Mouse (Mus musculus): ENCODE results near the gene Hist1h3f. TPM values are rescaled to one million over a fixed set of nuclear protein-coding genes. Genes with fewer than 3 reads are reported as not detected.

Gene Hist1h3f
- total RNA-seq (2014; rRNA removed) (466 and 603 TPM in 2 replicates), polyA plus RNA-seq (2015; fragmentation: Nextera tagmentation; extraction: Ambion mirVana) (0.16 and 0.54 TPM in 2 replicates)

- no peaks in the 10 kb centered on the region for H3K9me3 ChIP-seq (ENCODE audit: low read length)
- H3K4me2 ChIP-seq (ENCODE audit: low read depth, low read length) = peak within 1 kb of the TSS; percentile 79
- H3K4me3 ChIP-seq (ENCODE audit: low read length) = peak within 1 kb of the TSS; percentile 47
- DNase-seq (ENCODE audit: low spot score) = peak; percentile 96
- no peaks in the 10 kb centered on the region for H3K4me1 ChIP-seq (ENCODE audit: insufficient read depth, low read length)
- peak within 1 kb of the TSS; percentile 88 for H3K27ac ChIP-seq
- no peak for TF ChIP-seq CTCF (IDR thresholded peaks at IDR 0.05; ENCODE audit: low read depth)
- H3K9ac ChIP-seq (replicated peaks; ENCODE audit: low read length) = no peak within 1 kb of the TSS; the same call in 1 of the 2 replicates
- WGBS = 1% methylated on average over 22 of the region's 45 CpGs
- H3K27me3 ChIP-seq (ENCODE audit: insufficient read depth, low read length) = no peaks in the 10 kb centered on the region
- no peaks in the 10 kb centered on the region for H3K36me3 ChIP-seq (ENCODE audit: insufficient read depth, low read length)
- peak; percentile 97 for ATAC-seq
These were observed at the start of gene Hist1h3f for GRCm38 (mm10) chr13:23543965-23544786. Hist1h3f (plus strand) TSS chr13:23544052.

GRCm38 (mm10) chr13:23495526-23495925, 48.3 kb upstream of the Hist1h3f start:
- no peak for TF ChIP-seq CTCF (IDR thresholded peaks at IDR 0.05; ENCODE audit: low read depth)
- 78% methylated on average over 6 of the region's 6 CpGs for whole genome bisulfite sequencing
- H3K27me3 ChIP-seq (ENCODE audit: insufficient read depth, low read length) = no peaks in the 10 kb centered on the region
- H3K4me2 ChIP-seq (ENCODE audit: low read depth, low read length) = no peak overlapping the region
- no peak overlapping the region for H3K4me3 ChIP-seq (ENCODE audit: low read length)
- no peak for ATAC-seq
- no peak overlapping the region for H3K9ac ChIP-seq (replicated peaks; ENCODE audit: low read length)
- H3K9me3 ChIP-seq (ENCODE audit: low read length) = no peaks in the 10 kb centered on the region
- H3K27ac ChIP-seq = no peak overlapping the region
- no peak for DNase-seq (ENCODE audit: low spot score)
- H3K4me1 ChIP-seq (ENCODE audit: insufficient read depth, low read length) = no peaks in the 10 kb centered on the region
- no peaks in the 10 kb centered on the region for H3K36me3 ChIP-seq (ENCODE audit: insufficient read depth, low read length)

- 10% methylated on average over 19 of the region's 19 CpGs for WGBS
- ATAC-seq = peak; percentile 73; the same call in 1 of the 2 replicates
- DNase-seq (ENCODE audit: low spot score) = peak; percentile 57
These were observed 46.1 kb upstream of the Hist1h3f start for GRCm38 (mm10) chr13:23497656-23498321.

GRCm38 (mm10) chr13:23498653-23499052, 45.2 kb upstream of the Hist1h3f start:
- H3K27ac ChIP-seq = no peak overlapping the region
- peak overlapping the region; percentile 41 for H3K4me2 ChIP-seq (ENCODE audit: low read depth, low read length)
- no peak for TF ChIP-seq CTCF (IDR thresholded peaks at IDR 0.05; ENCODE audit: low read depth)
- 0 out of 2 replicates have a peak, but pooled peaks have one; percentile 21 for ATAC-seq
- H3K4me1 ChIP-seq (ENCODE audit: insufficient read depth, low read length) = no peaks in the 10 kb centered on the region
- DNase-seq (ENCODE audit: low spot score) = no peak
- no peak overlapping the region for H3K9ac ChIP-seq (replicated peaks; ENCODE audit: low read length)
- peak overlapping the region; percentile 28 for H3K4me3 ChIP-seq (ENCODE audit: low read length)
- H3K9me3 ChIP-seq (ENCODE audit: low read length) = no peaks in the 10 kb centered on the region
- WGBS = 7% methylated on average over 10 of the region's 10 CpGs
- H3K36me3 ChIP-seq (ENCODE audit: insufficient read depth, low read length) = no peaks in the 10 kb centered on the region
- no peaks in the 10 kb centered on the region for H3K27me3 ChIP-seq (ENCODE audit: insufficient read depth, low read length)

More at GRCm38 (mm10) chr13:23497656-23498321, 46.1 kb upstream of the Hist1h3f start:
- no peak overlapping the region for H3K27ac ChIP-seq
- H3K27me3 ChIP-seq (ENCODE audit: insufficient read depth, low read length) = no peaks in the 10 kb centered on the region
- H3K9ac ChIP-seq (replicated peaks; ENCODE audit: low read length) = no peak overlapping the region
- peak overlapping the region; percentile 41 for H3K4me2 ChIP-seq (ENCODE audit: low read depth, low read length)
- TF ChIP-seq CTCF (IDR thresholded peaks at IDR 0.05; ENCODE audit: low read depth) = no peak
- H3K4me3 ChIP-seq (ENCODE audit: low read length) = peak overlapping the region; percentile 28
- H3K9me3 ChIP-seq (ENCODE audit: low read length) = no peaks in the 10 kb centered on the region
- no peaks in the 10 kb centered on the region for H3K36me3 ChIP-seq (ENCODE audit: insufficient read depth, low read length)
- no peaks in the 10 kb centered on the region for H3K4me1 ChIP-seq (ENCODE audit: insufficient read depth, low read length)

- H3K4me1 ChIP-seq (ENCODE audit: insufficient read depth, low read length) = no peaks in the 10 kb centered on the region
- no peaks in the 10 kb centered on the region for H3K27me3 ChIP-seq (ENCODE audit: insufficient read depth, low read length)
- ATAC-seq = no peak
- no peaks in the 10 kb centered on the region for H3K36me3 ChIP-seq (ENCODE audit: insufficient read depth, low read length)
- no peak for TF ChIP-seq CTCF (IDR thresholded peaks at IDR 0.05; ENCODE audit: low read depth)
- H3K9me3 ChIP-seq (ENCODE audit: low read length) = no peaks in the 10 kb centered on the region
- H3K27ac ChIP-seq = no peak overlapping the region
- 19% methylated on average over 7 of the region's 7 CpGs for WGBS
- no peak overlapping the region for H3K9ac ChIP-seq (replicated peaks; ENCODE audit: low read length)
- H3K4me3 ChIP-seq (ENCODE audit: low read length) = no peak overlapping the region
- no peak overlapping the region for H3K4me2 ChIP-seq (ENCODE audit: low read depth, low read length)
- no peak for DNase-seq (ENCODE audit: low spot score)
These were observed 43.9 kb upstream of the Hist1h3f start for GRCm38 (mm10) chr13:23499943-23500342.

GRCm38 (mm10) chr13:23500424-23501200, 43.2 kb upstream of the Hist1h3f start:
- ATAC-seq = 0 out of 2 replicates have a peak, but pooled peaks have one; percentile 46
- H3K36me3 ChIP-seq (ENCODE audit: insufficient read depth, low read length) = no peaks in the 10 kb centered on the region
- H3K27me3 ChIP-seq (ENCODE audit: insufficient read depth, low read length) = no peaks in the 10 kb centered on the region
- DNase-seq (ENCODE audit: low spot score) = peak; percentile 70
- WGBS = 2% methylated on average over 17 of the region's 17 CpGs
- H3K4me3 ChIP-seq (ENCODE audit: low read length) = no peak overlapping the region
- H3K4me1 ChIP-seq (ENCODE audit: insufficient read depth, low read length) = no peaks in the 10 kb centered on the region
- H3K9ac ChIP-seq (replicated peaks; ENCODE audit: low read length) = no peak overlapping the region
- no peak for TF ChIP-seq CTCF (IDR thresholded peaks at IDR 0.05; ENCODE audit: low read depth)
- no peaks in the 10 kb centered on the region for H3K9me3 ChIP-seq (ENCODE audit: low read length)
- no peak overlapping the region for H3K4me2 ChIP-seq (ENCODE audit: low read depth, low read length)
- no peak overlapping the region for H3K27ac ChIP-seq
